Mouse (Mus musculus): Measurements from ENCODE around the gene Gpr61.

Gpr61 gene

DNA sequence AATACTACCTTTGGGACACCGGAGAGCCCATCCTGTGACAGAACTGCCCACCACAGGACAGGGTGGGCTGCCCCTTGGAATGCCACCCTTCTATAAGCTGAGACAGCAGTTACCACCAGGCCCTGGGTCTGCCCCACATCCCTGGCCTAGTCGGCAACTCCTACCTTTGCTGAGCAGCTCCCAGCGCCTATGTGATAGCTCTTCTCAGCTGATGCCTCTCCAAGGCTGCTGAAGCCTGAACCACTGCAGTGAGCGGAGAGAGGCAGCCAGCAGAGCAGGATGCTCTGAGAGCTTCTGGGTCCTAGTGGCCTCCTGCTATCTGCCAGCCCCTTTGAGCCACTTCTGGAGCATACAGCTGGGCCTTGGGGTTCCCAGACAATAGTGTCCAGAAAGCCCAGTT is at the start of gene Gpr61:
Gene Gpr61 (minus strand): TSS at position 227 of the 400 bp plus-strand sequence.
- DNase-seq (ENCODE audit: low spot score): no peak

DNA sequence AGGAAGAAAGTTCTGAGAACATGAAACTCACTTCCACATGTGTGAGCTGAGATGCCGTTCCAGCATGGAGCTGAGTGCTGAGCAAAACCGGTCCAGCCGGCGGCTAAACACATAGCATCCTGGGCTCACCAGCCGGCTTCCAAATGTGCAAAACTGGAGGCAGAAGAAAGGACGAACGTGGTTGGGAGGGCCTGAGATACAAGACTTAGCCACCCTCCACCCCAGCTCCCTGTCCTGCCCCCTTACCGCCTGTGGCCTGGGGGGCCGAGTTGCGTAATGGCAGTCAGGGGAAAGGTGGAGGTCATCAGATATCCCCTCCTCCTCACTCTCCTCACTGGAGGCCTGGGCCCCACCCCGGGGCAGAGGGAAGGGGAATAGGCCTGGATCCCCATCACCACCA is 49.8 kb upstream of the Gpr61 start:
- no peak for DNase-seq (ENCODE audit: low spot score)

DNA sequence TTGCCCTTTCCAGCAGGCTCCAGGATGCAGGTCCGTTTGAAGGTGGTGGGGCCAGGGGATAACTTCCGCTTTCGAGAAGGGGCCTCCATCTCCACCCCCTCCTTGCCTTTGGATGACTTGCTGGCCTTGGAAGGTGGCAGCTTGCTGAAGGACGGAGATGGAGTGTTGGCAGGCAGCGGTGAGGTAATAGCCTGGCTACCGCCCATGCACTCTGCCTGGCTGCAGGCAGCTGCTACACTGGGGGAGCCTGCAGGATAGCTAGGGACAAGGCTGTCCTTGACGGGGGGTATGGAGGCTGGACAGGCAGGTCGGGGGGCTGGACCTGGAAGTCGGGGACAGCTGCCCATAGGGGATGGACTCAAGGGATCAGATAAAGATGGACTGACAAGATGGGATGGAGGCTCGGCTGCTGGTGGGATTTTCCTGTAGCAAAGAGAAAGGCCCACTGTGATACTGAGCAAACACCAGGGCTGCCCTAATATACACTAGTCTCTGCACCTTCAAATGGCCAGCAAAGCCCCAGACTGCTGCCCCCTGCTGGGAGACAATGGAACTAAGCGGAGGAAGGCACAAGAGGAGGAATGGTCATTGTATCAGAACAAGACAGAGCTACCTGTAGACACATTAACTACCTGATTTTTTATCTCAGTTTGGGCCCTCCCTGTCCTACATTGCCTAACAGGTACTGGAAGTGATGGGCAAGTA is 49.1 kb upstream of the Gpr61 start:
- DNase-seq (ENCODE audit: low spot score): peak; percentile 75

DNA sequence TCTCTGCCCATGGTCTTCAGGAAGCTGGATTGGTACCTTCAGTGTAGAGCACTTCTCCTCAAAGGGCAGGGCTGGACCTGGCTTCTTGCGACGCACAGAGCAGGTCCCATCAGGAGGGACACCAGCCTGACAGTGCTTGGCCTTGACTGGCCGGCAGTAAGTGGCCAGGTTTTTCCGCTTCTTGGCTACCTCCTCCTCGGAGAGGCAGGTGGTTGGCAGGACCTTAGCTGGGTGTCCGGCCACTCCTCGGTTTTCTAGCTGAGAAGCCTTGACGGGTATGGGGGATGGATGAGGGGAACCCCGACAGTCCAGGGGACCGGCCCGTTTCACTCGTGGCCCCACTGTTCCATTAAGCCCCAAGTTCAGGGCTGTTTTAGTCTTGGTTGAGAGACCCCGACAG is 48.5 kb upstream of the Gpr61 start:
- no peak for DNase-seq (ENCODE audit: low spot score)

DNA sequence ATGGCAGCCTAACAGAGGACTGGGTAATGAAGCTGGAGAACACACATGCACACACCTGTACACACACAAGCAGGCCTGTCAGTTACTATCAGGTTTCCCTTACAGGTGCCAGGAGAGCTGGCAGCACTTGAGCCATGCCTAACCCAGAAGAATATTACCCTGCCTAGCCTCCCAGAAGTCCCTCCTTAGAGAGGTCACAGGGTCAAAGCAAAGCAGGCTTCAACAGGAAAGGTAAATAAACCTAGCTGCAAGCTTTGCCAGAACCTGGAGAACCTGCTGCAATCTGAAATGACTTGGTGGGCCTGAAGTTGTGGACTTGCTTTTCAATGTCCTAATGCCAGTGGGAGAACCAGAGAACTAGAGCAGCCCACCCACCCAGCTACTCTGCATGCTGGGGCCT is 47.8 kb upstream of the Gpr61 start:
- DNase-seq (ENCODE audit: low spot score): no peak

DNA sequence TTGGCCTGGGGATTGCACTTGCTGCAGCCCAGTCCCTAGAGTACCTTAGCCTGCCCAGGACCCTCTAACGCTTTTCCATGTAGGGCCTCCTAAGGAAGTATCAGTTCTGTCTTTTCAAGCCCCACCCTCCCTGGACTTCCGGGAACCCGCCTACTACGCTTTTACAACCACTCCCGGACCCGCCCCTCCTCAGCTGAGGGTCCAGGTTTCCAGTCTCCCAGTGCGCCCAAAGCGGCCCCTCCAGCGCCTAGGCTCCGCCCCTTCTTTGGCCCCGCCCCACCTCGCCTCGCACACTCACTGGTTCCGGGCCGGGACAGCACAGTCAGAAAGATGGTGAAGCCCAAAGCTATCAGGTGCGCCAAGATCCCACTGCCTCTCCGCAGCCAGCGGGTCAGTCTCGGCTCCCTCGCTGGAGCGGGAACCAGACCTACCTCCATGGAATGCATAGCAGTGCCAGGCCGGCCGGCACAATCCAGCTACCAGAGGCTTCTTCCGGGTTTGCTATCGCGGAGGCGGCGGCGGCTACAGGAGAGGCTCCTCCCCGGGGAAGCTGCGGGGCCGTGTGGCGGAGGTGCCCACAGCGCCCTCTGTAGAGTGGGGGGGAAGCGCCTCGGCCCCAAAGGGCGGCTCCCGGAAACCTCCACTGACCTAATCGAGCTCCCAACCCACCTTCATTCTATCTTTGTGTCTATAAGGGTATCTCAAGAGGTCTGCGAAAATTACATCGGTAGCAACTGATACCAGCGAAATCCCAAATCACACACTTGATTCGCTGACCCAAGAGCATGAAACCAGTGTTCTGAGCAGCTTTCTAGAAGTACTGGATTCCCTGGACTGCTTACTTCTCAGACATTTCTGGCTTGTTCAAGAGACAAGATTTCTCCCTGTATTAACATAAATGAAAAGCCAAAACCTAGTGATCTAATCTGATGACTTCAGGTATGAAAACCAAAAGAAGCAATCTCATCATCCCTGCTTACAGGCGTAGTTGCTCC is 45.9 kb upstream of the Gpr61 start, which contains the start of gene Cyb561d1:
Gene Cyb561d1 (minus strand): TSS at position 884 of the 995 bp plus-strand sequence.
- peak; percentile 86 for DNase-seq (ENCODE audit: low spot score)

DNA sequence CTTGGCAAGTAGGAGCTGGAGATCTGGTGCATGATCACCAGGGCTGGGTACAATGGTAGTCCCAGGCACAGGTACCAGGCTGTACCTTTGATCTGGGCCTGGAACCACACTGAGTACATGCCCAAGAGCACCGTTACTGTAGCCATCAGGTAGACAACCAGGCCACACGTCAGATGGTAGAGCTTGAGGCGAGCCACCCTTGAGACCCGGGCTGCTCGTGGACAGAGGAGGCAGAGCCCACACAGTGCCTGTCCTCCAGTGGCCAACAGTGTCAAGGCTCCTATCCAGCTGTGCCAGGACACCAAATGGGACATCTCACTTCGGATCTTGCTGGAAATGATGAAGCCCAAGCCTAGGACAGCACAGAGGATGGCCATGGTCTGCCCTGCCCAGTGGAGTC is 44.5 kb upstream of the Gpr61 start:
- no peak for DNase-seq (ENCODE audit: low spot score)

DNA sequence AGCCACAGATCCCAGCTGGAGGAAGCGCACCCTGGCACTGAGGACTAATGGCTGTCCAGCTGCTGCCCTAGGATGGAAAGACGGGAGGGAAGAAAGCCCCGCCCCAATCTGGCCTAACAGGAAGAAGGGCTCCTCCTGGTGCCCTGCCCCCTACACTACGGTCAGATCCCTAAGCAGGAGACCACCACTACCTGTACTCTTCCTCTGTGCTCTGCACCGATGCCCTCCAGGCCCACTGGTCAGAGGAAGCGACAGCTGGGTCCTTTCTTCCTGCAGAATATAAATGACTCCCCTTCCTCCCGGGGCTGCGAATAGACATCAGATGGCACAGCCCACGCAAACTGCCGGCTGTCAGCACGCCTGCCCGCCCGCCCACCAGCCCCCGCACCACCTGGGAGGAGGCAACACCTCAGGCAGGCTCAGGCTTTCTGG is 42.4 kb upstream of the Gpr61 start:
- DNase-seq (ENCODE audit: low spot score): no peak

DNA sequence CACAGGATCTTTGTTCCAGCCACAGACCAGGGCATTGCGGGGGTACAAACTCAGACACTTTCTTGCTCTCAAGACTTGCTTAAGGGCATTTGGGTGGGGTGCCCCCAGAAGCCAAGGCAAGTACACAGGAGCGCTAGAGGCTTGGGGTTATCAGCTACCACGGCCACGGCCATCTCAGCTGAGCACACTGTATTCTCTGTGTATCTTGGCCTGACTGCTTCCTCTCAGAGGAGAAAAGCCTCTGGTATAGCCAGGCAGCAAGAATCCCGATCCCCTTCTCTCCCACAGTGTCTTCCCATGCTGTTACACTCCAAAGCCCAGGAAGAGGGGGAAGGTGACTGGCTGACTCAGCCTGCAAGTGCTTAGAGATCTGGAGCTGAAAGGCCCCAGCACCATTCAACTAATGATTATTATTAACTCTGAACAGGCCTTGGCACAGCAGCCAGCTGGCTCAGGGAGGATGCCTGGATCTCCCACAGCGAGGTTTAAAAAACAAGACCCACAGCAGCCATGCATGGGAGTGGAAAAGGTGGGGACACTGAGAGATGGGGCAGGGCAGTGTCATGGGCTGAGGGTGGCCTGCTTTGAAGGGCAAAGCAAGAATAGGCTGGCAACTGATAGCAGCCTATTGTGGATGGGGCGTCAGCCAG is 41.4 kb upstream of the Gpr61 start:
- no peak for DNase-seq (ENCODE audit: low spot score)

DNA sequence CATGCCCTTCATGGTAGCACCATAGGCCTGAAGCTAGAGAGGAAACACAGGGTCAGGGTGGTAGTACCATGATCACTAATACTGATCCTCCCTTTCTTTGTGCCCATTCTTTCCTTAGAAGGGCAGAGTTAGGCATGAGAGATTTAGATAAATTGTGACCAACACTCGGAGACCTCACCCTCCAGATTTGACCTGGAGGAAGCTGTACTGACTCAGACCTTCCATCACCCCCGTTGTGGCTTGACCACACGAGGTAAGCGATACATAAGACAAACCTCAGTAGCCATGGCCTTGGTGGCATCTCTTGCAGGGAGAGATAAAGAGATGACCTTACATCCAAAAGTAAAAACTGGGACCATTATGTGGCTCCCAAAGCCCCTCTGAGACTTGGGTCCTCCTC is 40.6 kb upstream of the Gpr61 start:
- no peak for DNase-seq (ENCODE audit: low spot score)

DNA sequence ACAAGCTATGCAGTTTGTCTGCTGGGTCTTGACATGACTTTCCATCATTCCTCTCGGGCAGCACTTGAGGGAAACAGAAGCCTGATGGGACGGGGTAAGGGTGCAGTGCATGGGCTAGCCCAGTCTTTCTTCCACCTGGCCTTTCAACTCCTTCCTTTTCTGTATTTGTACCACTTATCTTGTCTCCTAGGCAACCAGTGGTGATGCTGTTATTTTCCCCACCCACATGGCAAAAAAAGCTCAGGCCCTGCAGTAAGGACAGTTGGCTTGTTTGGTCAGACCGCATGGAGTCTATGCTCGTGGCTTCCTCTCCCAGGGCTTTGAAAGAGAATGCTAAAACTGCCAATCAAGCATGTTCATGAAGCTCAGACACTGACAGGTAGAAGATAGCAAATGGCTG is 39.0 kb upstream of the Gpr61 start:
- DNase-seq (ENCODE audit: low spot score): no peak

DNA sequence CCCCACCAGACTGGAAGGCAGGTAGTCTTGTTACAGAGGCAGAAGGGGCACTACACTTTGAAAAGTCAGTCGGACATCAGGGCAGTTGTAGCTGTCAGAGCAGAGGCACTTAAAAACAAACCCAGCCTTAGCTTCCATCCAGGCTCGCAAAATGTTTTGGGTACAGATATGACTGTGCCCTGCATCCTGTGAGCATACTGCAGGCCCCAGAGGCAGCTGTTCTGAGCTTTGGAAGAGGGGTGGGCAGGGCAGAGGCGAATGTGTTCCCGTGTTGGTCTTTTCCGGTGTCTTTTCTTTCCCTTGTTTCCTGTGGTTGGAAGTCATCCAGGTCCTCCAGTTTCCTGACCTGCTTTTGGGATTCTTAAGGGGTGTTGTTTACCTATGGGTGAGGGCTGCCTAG is 35.2 kb upstream of the Gpr61 start:
- no peak for DNase-seq (ENCODE audit: low spot score)

DNA sequence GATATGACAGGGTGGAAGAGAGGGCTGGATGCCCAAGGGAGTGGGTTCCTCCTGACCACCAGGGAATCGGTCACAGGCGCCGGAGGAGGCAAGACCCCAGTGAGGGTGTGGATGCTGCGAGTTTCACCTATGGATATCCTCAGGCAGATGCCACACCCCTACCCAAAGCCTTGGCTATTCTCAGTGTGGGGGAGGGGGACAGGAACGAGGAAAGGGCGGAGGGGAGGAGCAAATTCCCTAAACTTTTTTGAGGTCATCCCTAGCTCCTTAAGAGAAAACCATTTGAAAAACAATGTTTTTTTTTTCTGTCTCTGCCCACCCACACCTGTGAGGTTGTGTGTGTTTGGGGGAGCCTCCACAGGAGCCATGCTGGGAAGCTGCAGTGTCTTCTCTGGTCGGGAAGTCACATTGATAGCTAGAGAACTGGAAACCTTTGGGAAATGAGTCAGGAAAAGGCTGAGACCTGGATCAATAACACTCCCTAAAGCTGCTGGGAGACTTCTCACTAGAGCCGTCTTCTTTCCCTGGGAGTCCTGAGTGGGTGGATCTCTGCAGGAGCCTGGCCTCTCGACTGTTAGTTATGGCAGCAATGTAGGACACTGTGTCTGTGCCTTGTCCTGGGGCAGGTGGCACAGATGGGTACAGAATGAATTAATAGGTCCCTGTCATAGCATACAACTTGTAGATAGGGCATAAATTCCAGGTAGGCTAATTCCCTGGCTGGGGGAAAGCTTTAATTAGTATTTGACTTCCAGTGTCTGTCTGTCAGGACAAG is 34.2 kb upstream of the Gpr61 start:
- DNase-seq (ENCODE audit: low spot score): no peak

DNA sequence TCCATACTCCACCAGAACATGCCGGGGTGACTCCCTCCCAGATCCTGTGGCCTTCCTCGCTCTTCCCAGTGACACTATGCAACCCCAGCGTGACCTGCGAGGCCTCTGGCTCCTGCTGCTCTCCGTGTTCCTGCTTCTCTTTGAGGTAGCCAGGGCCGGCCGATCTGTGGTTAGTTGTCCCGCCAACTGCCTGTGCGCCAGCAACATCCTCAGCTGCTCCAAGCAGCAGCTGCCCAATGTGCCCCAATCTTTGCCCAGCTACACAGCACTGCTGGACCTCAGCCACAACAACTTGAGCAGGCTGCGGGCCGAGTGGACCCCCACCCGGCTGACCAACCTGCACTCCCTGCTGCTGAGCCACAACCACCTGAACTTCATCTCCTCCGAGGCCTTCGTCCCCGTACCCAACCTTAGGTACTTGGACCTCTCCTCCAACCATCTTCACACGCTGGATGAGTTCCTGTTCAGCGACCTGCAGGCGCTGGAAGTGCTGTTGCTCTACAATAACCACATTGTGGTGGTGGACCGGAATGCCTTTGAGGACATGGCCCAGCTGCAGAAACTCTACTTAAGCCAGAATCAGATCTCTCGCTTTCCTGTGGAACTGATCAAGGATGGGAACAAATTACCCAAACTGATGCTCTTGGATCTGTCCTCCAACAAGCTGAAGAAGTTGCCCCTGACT is 32.6 kb upstream of the Gpr61 start:
- no peak for DNase-seq (ENCODE audit: low spot score)

DNA sequence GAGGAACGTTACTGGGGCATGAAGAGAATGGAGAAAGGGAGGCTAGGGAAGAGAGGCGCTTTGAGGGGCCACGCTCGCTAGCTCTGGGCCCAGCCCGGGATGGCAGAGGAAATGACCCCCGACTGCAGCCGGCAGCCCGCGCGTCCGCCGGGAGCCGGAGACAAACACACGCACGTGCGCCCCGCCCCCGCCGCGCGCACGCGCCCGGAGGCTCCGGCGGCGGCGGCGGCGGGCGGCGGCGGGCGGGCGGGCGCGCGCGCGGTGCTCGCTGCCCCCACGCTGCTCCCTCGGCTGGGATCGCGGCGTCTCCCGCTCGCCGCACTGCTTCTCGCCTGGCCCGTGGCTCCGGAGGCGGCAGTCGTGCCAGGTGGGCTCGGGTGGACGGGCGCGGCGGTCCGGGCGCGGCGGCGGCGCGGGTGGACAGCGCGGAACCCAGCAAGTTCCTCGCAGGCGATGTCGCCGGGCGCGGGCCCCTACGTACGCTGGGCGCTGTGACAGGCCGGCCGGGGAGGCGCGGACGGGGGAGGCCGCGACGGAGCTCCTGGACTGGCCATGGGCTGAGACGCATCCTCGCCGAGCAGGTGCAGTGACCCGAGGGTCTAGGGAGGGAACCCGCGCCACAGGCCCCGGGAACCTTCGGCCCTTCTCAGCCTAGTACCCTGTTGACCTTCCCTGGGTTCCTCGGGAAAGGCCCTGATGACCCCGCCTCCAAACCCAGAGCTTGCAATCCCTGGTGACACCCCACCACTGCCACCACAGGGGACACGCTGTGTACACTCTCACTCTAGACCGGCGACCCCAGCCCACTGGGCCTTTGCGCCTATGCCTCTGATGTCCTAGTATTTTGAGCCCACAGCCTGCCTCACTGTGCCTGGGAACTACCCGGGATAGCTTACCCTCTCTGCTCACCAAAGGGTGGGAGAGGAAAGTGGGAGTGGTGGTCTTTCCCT is 31.7 kb upstream of the Gpr61 start, which contains the start of gene Amigo1:
Gene Amigo1 (plus strand): TSS at position 238 of the 950 bp plus-strand sequence.
- DNase-seq (ENCODE audit: low spot score): no peak

DNA sequence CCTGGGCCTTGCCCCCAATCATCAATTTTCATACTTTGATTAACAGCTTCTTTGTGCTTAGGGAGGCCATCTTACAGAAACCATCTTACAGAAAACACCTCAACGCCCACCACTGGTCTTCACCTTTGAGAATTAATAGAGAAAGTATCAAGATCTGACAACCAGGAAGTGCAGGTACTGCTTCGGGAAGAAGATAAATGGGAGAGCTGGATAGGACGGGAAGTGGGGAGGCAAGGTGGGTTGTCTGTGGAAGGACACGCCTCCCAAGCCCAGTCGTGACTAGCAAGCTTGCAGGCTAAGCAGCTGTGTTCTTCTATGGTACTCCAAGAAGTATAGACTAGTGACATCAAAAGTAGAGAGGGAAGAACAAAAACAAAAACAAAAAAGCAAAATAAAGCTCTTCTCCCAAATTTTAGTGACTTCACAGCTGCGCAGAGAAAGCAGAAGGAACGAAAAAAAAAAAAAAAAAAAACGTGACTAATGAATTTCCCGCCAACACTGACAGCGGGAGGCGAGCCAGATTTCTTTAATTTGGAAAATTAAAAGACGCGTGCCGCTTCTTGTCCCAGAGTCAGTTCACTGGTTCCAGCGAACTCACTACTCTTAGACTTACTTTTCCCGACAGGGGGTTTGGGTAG is 30.9 kb upstream of the Gpr61 start:
- DNase-seq (ENCODE audit: low spot score): no peak

DNA sequence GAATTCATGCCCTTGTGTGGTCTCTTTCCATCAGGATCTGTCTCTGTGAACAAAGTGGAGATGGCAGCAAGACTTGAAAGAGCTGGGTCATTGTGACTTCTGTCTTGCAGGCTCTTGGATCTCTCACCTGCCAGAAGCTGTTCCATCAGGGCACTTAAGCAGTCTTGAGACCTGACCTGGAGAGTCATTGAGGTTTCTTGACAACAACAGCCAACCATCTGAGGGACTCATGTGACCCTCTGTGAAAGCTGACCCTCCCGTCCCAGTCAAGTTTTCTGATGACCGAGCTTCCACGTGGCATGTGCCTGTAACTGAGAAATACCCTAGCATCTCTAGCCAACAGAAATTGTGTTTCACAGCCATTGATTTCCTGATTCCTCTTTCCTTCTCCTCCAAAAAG is 30.1 kb upstream of the Gpr61 start:
- DNase-seq (ENCODE audit: low spot score): no peak

DNA sequence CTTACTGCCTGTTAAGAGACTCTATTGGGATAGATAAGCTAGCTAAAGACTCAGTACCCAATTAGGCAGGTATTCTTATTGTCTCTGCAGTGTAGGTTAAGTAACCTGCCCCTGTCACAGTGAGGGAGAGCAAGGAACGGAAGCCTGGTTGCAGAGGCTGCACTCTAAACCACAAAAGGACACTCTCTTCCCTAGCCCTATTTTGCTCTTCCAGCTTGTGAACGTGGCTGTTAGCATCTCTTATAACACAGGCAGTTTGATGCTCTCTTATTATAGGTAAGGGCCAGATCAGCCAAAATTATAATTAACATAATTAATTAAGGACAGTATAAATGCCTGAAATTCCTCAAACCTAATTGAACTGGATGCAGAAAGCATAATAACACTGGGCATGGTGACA is 25.8 kb upstream of the Gpr61 start:
- no peak for DNase-seq (ENCODE audit: low spot score)

All from ovary, postnatal 10 days (tissue).